Mouse (Mus musculus): ENCODE results near the gene Csde1. TPM values are rescaled to one million over a fixed set of nuclear protein-coding genes. Genes with fewer than 3 reads are reported as not detected.

Gene Csde1
- 608 TPM for total RNA-seq (2023)

DNA sequence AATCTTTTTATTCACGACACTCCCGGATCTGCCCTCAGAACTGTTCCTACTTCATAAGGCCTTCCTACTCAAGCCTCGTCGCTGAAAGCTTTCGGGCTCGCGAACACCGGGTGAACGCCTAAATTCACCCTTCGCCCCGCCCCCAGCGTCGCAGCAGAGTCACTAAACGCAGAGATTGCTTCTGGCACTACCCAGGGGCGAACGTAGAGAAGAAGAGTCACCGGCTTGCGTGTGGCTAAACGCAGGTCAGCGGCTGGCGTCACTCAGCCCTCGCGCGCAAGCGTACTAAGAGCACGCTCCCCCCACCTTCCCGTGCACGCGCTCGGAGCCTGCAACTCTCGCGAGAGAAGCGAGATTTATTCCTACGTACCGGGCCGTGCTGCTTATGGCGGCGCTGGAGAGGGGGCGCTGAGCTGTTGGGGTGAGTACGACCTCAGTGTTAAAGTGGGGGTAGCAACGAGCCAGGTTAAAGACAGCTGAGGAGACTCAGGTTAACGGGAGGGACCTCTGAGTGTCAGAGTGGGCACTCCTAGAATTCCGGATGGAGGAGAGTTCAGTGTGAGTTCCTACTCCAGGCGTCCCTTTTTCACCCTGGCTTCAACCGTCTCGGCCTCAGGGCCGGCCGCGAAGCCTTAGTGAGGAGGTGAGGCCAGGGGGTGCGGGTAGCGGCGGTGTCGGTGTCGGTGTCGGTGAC lies at the start of gene Csde1:
Gene Csde1 (plus strand): TSS at position 178 of the 694 bp plus-strand sequence.

GRCm38 (mm10) chr3:102995605-102996321 lies 24.5 kb upstream of the Csde1 start, which contains the start of gene Sike1:
Sike1 (plus strand) TSS chr3:102995708.

GRCm38 (mm10) chr3:103058207-103059157 lies 38.3 kb downstream of the Csde1 start, which contains the start of gene Nras:
Nras (plus strand) TSS chr3:103058285.

DNA sequence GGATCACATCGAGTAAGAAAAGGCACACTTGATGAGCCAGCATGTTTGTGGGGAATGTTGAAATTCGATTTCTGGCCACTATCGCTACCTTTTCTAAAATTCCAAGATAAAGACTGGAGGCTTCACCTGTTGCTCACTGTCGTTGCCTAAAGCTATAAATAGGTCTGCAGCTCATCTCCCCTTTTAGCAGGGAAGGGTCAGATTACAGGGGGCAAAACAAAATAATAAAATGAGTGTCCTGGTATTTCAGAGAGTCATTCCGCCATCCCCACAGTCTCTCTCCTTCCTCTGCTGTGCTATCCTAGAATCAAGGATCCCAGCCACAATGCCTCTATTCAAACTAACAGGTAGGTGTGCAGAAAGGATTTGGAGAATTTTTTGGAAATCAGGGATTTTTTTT lies 53.5 kb downstream of the Csde1 start, which contains the start of gene Ampd1:
Gene Ampd1 (plus strand): TSS at position 244 of the 400 bp plus-strand sequence.

DNA sequence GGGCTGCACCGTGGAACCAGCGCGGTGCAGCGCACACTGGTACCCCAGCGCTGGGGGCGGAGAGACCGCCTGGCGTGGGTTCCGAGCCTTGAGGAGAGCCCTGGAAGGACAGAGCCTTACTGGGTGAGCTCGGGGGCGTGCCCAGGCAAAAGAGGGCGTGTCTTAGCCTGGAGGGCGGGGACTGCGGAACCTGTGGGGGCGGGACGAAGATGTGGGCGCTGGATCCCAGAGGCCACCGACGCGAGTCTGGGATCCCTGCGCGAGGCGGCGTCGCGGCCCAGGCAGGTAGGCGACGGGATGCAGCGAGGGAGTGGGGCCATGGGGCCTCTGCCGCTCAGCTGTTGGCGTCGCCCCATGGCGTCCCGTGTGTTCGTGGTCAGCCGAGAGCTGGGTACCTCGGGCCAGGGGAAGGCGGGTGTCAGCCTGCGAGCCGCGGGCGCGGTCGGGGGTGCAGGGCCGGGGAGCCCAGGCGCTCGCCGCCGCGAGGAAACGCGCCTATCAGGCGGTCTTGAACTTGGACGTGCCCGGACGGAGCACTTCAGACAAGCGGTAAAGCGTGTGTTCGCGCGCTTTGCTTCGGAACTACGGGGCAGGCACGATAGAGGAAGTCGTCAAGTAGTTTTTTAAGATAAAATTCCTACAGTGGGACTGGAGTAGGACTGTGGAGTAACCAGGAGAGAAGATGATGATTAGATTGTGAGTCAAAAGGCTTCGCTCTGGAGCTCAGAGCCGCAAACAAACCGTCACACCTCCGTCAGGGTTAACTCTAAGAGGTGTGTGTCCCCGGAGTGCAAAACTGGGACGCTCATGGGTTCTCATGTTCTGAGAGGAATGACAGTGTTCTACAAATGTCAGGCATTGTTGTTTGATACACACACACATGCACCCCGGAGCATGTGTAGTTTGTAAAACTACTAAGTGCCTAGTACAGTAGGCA lies 82.5 kb downstream of the Csde1 start, which contains the start of gene Dennd2c:
Gene Dennd2c (plus strand): TSS at position 151 of the 937 bp plus-strand sequence.

Other genes with a start within 250 kb of the Csde1 start
- gene Tshb, start 237.7 kb upstream of the Csde1 start, total RNA-seq (2023) = not detected
- gene Sycp1, start 84.3 kb upstream of the Csde1 start, total RNA-seq (2023) = 0.29 TPM
- gene Nr1h5, start 56.3 kb upstream of the Csde1 start, total RNA-seq (2023) = not detected
- gene Sike1, start 24.7 kb upstream of the Csde1 start, total RNA-seq (2023) = 106 TPM
- 84.8 TPM for gene Nras, start 37.9 kb downstream of the Csde1 start, total RNA-seq (2023)
- gene Ampd1, start 53.6 kb downstream of the Csde1 start, total RNA-seq (2023) = 15.7 TPM
- gene Dennd2c, start 82.2 kb downstream of the Csde1 start, total RNA-seq (2023) = 2.2 TPM
- gene Bcas2, start 151.2 kb downstream of the Csde1 start, total RNA-seq (2023) = 91.9 TPM